Mouse (Mus musculus) lung, postnatal 0 days (tissue): Measurements from ENCODE around the gene Zbtb25. TPM values are rescaled to one million over a fixed set of nuclear protein-coding genes. Genes with fewer than 3 reads are reported as not detected.

Experiments
- ATAC-seq: fragments of 200-750 bp; cut with Nextera tagmentation; 2 replicates; pipeline ENCODE4 v1.8.0; 2017; ENCODE audit warnings: moderate library complexity
- DNase-seq: peaks from one replicate; pipeline ENCODE4 v3.0.0-alpha.2; 2016; ENCODE audit warnings: low spot score
- H3K27ac ChIP-seq: fragments of 300-500 bp; sonication (generic); 2 replicates; pipeline ENCODE4 v1.5.1; 2014; ENCODE audit warnings: antibody characterized with exemption, mild to moderate bottlenecking, low read length, mixed read lengths
- H3K27me3 ChIP-seq: fragments of 300-500 bp; sonication (generic); replicated peaks from 2 replicates; pipeline ENCODE4 v1.6.1; 2014; ENCODE audit warnings: low read length, mixed read lengths; ENCODE audit not compliant: insufficient read depth
- H3K36me3 ChIP-seq: fragments of 300-500 bp; sonication (generic); 2 replicates; pipeline ENCODE4 v1.6.1; 2014; ENCODE audit warnings: low read length, mixed read lengths; ENCODE audit not compliant: insufficient read depth
- H3K4me1 ChIP-seq: fragments of 300-500 bp; sonication (generic); 2 replicates; pipeline ENCODE4 v1.6.1; 2014; ENCODE audit warnings: antibody characterized with exemption, low read depth, low read length, mixed read lengths; ENCODE audit not compliant: insufficient read depth
- H3K4me2 ChIP-seq: fragments of 300-500 bp; sonication (generic); replicated peaks from 2 replicates; pipeline ENCODE4 v1.6.1; 2014; ENCODE audit warnings: low read depth, mild to moderate bottlenecking, low read length, moderate library complexity, mixed read lengths
- H3K4me3 ChIP-seq: fragments of 300-500 bp; sonication (generic); 2 replicates; pipeline ENCODE4 v1.5.1; 2014; ENCODE audit warnings: low read depth, low read length
- H3K9ac ChIP-seq: fragments of 300-500 bp; sonication (generic); replicated peaks from 2 replicates; pipeline ENCODE4 v1.6.1; 2014; ENCODE audit warnings: low read depth, mild to moderate bottlenecking
- H3K9me3 ChIP-seq: fragments of 300-500 bp; sonication (generic); 2 replicates; pipeline ENCODE4 v1.6.1; 2016; ENCODE audit warnings: low read length, mixed read lengths
- CTCF ChIP-seq: IDR thresholded peaks from 2 replicates; pipeline ENCODE4 v1.5.1; 2016; ENCODE audit warnings: antibody characterized with exemption, mild to moderate bottlenecking
- EP300 ChIP-seq: IDR thresholded peaks from 2 replicates; pipeline ENCODE4 v1.6.1; 2016; ENCODE audit warnings: antibody characterized with exemption, mild to moderate bottlenecking, control low read depth
- WGBS: fragments of 180-500 bp; shearing (Covaris S2); extraction: QIAGEN DNeasy Blood & Tissue Kit; methylation state at CpG from one replicate; pipeline ENCODE4 v1.1.7; 2014; 5-methylcytosine and 5-hydroxymethylcytosine counted together
- polyA plus RNA-seq: library from polyadenylated mRNA; unstranded; fragments of >200 nt; fragmentation: Nextera tagmentation; extraction: Ambion mirVana; gene quantifications from 2 replicates; pipeline ENCODE4 v1.2.1, GENCODE M21; 2015

Zbtb25 gene
- polyA plus RNA-seq, 1 experiment from 2014 or later, result 7.5 TPM

DNA sequence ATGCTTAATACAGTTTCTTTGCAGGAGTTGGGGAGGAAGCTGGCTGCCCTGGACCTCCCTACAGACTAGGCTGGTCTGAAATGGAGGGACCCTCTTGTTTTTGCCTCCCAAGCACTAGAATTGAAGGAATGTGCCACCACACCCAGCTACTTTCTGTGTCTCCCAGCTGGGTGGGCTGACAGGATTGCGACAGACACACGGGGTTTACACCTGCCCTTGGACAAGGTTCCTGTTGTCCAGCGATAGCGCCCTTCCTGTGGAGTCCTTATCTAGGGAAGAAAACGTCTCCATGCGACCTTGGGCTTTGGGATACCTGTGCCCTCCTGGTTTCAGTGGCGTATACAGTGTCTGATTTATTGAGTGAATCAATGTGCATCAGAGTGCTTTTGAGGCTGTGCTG is 10.7 kb upstream of the Zbtb25 start:
- Histone ChIP-seq H3K36me3 (no peaks in the 10 kb centered on the region), H3K27me3 (no peaks in the 10 kb centered on the region), H3K4me1 (peaks cover 3% of the 10 kb centered on the region; the same call in 1 of the 2 replicates), H3K9ac (no peak overlapping the region), H3K9me3 (no peaks in the 10 kb centered on the region), H3K27ac (no peak overlapping the region), H3K4me3 (no peak overlapping the region), H3K4me2 (no peak overlapping the region)
- TF ChIP-seq EP300, result no peak
- no peak for TF ChIP-seq CTCF
- ATAC-seq, result no peak
- 55% methylated on average over 7 of the region's 7 CpGs for WGBS
- no peak for DNase-seq

DNA sequence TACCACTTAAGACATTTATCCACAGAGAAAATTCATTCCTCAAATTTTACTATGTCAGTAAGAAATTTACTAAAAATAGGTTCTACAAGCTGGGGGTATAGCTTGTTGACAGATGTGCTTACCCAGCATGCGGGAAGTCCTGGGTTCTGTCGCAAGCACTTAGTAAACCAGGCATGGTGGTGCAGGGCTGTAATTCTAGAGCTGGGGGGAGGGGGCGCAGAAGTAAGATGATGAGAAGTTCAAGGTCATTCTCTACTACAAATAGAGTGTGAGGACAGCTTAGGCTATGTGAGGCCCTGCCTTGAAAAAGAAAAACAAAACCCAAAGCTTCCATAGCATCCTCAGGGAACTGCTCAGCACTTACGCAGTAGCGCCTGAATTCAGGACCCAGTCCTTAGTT is 9.2 kb upstream of the Zbtb25 start:
- TF ChIP-seq CTCF (no peak), EP300 (no peak)
- no peak overlapping the region for H3K4me3 ChIP-seq
- no peaks in the 10 kb centered on the region for H3K9me3 ChIP-seq
- no peaks in the 10 kb centered on the region for H3K36me3 ChIP-seq
- H3K27ac ChIP-seq, result no peak overlapping the region
- WGBS, result 71% methylated on average over 5 of the region's 5 CpGs
- DNase-seq, result no peak
- ATAC-seq, result no peak
- peaks cover 3% of the 10 kb centered on the region; the same call in 1 of the 2 replicates for H3K4me1 ChIP-seq
- no peak overlapping the region for H3K4me2 ChIP-seq
- no peak overlapping the region for H3K9ac ChIP-seq
- H3K27me3 ChIP-seq, result no peaks in the 10 kb centered on the region

DNA sequence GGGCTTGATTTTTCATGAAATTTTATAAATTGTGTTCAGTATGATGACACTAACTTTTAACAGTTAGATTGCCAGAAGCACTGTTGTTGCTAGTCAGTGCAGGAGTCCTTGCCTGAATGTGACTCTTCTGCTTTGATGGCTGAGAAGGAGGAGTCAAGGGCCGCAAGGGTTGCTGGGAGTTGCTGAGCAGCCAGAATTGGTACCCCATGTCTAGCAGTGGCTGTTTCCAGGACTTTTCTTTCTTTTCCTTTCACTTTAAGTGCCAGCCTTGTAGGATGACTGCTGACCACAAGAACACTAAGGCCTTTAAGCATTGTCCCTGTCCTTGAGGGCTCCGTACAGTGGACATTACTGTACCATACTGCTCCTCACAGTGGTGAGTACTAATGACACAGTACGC is 8.3 kb upstream of the Zbtb25 start:
- Histone ChIP-seq H3K4me2 (no peak overlapping the region), H3K27me3 (no peaks in the 10 kb centered on the region), H3K4me1 (peaks cover 6% of the 10 kb centered on the region; the same call in 1 of the 2 replicates), H3K27ac (no peak overlapping the region), H3K9ac (no peak overlapping the region), H3K36me3 (no peaks in the 10 kb centered on the region), H3K4me3 (no peak overlapping the region), H3K9me3 (no peaks in the 10 kb centered on the region)
- no peak for TF ChIP-seq CTCF
- no peak for TF ChIP-seq EP300
- 87% methylated on average over 3 of the region's 3 CpGs for WGBS
- ATAC-seq (no peak), DNase-seq (no peak)

DNA sequence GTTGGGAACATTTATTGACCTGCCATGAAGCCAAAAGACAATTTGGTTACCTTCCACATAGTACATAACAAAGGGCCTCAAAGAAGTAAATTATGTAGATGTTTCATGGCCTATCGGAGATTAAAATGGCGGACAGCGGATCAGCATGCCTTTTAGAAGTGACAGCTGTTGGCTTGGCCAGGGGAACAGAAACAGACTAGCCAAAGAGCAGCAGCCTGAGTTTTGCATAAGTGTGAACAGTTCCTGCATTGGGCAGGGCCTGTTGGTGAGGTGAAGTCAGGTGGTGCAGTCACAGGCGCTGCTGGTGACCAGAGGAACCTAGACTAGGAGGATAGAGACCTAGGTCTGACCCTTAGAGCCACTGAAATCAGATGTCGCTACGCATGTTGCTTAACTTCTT is 7.7 kb upstream of the Zbtb25 start:
- no peak overlapping the region for H3K4me3 ChIP-seq
- no peak overlapping the region for H3K4me2 ChIP-seq
- 91% methylated on average over 6 of the region's 6 CpGs for WGBS
- H3K9me3 ChIP-seq, result no peaks in the 10 kb centered on the region
- H3K27me3 ChIP-seq, result no peaks in the 10 kb centered on the region
- no peak overlapping the region for H3K9ac ChIP-seq
- H3K27ac ChIP-seq, result no peak overlapping the region
- no peaks in the 10 kb centered on the region for H3K36me3 ChIP-seq
- H3K4me1 ChIP-seq, result peaks cover 12% of the 10 kb centered on the region; the same call in 1 of the 2 replicates
- TF ChIP-seq CTCF (no peak), EP300 (no peak)
- DNase-seq (no peak), ATAC-seq (no peak)

DNA sequence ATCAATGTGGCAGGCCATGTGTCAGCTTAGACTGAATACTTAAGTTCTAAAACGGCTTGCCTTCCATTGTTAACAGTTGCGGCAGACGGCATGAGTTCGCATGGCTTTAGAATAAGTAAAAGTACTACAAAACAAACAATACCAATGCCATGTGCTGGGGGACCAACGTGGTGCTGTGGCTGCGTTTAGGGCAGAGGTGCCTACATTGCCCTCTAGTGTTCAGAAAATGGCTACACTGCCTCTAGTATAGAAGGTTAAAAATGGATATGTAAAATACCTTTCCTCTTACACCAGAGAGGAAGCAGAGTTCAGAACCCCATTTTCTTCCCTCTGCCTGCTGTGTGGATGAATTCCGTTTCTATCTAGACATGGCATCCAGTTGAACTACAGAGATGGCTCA is 7.2 kb upstream of the Zbtb25 start:
- Histone ChIP-seq H3K27ac (no peak overlapping the region), H3K9me3 (no peaks in the 10 kb centered on the region), H3K4me1 (peaks cover 16% of the 10 kb centered on the region; the same call in 1 of the 2 replicates), H3K9ac (no peak overlapping the region), H3K4me3 (no peak overlapping the region), H3K27me3 (no peaks in the 10 kb centered on the region), H3K4me2 (no peak overlapping the region), H3K36me3 (no peaks in the 10 kb centered on the region)
- DNase-seq, result peak; percentile 59
- TF ChIP-seq CTCF, result peak; percentile 78
- TF ChIP-seq EP300, result no peak
- ATAC-seq, result peak; percentile 61
- 44% methylated on average over 7 of the region's 7 CpGs for WGBS

DNA sequence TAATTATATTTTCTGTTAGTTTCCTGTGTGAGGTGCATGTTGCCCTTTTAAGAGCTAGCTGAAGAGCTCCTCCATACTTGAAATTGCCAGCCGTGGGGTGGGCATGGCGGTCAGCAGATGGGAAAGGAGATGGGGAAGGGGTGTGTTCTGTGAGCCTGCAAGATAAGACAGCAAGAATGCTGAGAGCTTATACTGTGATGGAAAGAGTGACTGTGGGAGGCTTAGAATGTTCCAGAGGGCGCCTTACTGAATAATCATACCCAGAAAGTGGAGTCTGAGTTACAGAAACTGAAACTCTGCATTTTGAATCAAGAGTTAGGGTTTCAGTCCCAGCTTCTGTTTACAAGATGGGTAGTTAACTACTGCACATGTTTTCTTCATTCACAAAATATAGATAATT is 6.1 kb upstream of the Zbtb25 start:
- Histone ChIP-seq H3K9me3 (no peaks in the 10 kb centered on the region), H3K36me3 (no peaks in the 10 kb centered on the region), H3K27me3 (no peaks in the 10 kb centered on the region), H3K4me3 (no peak overlapping the region), H3K4me1 (peaks cover 17% of the 10 kb centered on the region; the same call in 1 of the 2 replicates), H3K9ac (no peak overlapping the region), H3K4me2 (no peak overlapping the region), H3K27ac (no peak overlapping the region)
- DNase-seq (no peak), ATAC-seq (no peak)
- TF ChIP-seq EP300 (no peak), CTCF (no peak)
- 78% methylated on average over 3 of the region's 3 CpGs for WGBS

DNA sequence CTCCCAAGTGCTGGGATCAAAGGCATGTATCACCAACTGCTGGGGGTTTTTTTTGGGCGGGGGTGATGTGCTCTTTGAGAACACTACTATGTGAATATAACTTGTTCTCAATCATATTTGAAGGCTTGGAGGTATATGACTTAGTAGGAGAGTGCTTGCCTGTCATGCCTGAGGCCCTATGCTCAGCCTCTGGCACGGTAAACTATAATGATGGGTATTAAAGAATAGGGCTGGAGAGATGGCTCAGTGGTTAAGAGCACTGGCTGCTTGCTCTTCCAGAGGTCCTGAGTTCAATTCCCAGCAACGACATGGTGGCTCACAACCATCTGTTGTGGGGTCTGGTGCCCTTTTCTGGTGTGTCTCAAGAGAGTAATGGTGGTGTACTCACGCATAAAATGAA is 5.5 kb upstream of the Zbtb25 start:
- Histone ChIP-seq H3K4me2 (no peak overlapping the region), H3K9me3 (no peaks in the 10 kb centered on the region), H3K36me3 (no peaks in the 10 kb centered on the region), H3K27ac (no peak overlapping the region), H3K4me3 (no peak overlapping the region), H3K9ac (no peak overlapping the region), H3K27me3 (no peaks in the 10 kb centered on the region), H3K4me1 (peaks cover 17% of the 10 kb centered on the region; the same call in 1 of the 2 replicates)
- WGBS, result 60% methylated on average over 4 of the region's 4 CpGs
- no peak for DNase-seq
- no peak for TF ChIP-seq EP300
- TF ChIP-seq CTCF, result no peak
- ATAC-seq, result no peak
